Comparison of ENCODE assay signal across 23 mouse cellular contexts in the genomic region with DNA sequence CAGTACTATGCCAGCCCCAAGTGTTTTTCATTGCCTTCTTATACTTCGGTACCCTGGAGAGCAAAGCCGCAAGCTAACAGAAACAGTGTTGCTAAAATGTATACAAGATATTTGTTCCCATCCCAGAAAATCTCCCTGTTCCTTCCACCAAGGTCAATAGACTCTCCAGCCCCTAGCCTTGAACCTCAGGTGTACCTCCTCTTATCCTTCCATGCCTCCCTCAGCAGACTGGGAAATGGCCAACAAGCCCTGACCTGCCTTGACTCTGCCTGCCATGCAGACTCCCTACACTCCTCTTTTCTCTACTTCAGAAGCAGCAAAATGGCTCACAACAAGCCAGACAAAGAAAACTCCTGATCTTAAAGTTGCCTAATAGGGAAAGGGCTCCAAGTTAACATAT. TPM values are rescaled to one million over a fixed set of nuclear protein-coding genes. Genes with fewer than 3 reads are reported as not detected.
"Had no signal": no experiment of that assay in that cellular context is flagged by ENCODE, and none has a peak within 500 bp of the region (broad histone marks: within the 10 kb centered on the region; RNA-seq: fewer than 3 reads in every experiment).

No protein-coding gene starts in this region.

- H3K4me3 ChIP-seq: neural tube, embryonic 12.5 days; neural tube, embryonic 13.5 days; neural tube, embryonic 15.5 days; stomach, embryonic 15.5 days had no signal

- H3K9me3 ChIP-seq: neural tube, embryonic 12.5 days; neural tube, embryonic 13.5 days; neural tube, embryonic 15.5 days; stomach, embryonic 15.5 days had no signal

- H3K9ac ChIP-seq: neural tube, embryonic 12.5 days; neural tube, embryonic 13.5 days; neural tube, embryonic 15.5 days; stomach, embryonic 15.5 days had no signal

- H3K4me2 ChIP-seq: neural tube, embryonic 12.5 days; neural tube, embryonic 13.5 days; neural tube, embryonic 15.5 days; stomach, embryonic 15.5 days had no signal

- H3K4me1 ChIP-seq: neural tube, embryonic 12.5 days; neural tube, embryonic 13.5 days; neural tube, embryonic 15.5 days; stomach, embryonic 15.5 days had no signal

- H3K36me3 ChIP-seq: neural tube, embryonic 12.5 days; neural tube, embryonic 13.5 days; neural tube, embryonic 15.5 days; stomach, embryonic 15.5 days had no signal

- DNase-seq: retina, postnatal 1 day; right cerebral cortex, adult 18-20 months; right cerebral cortex, postnatal 14 days; right cerebral cortex, postnatal 25 days; right cerebral cortex, postnatal 4 days; spleen, adult 18-20 months; thymus, adult 18-20 months; thymus, postnatal 14 days; thymus, postnatal 25 days; thymus, postnatal 36 days; thymus, postnatal 4 days had no signal

- H3K27ac ChIP-seq: neural tube, embryonic 12.5 days; neural tube, embryonic 13.5 days; neural tube, embryonic 15.5 days; stomach, embryonic 15.5 days; stomach, postnatal 0 days had no signal

- H3K27me3 ChIP-seq: neural tube, embryonic 12.5 days; neural tube, embryonic 13.5 days; neural tube, embryonic 15.5 days; stomach, embryonic 15.5 days had no signal

RNA-seq across cellular contexts. Expression of gene Tmem114, which starts 28.4 kb away (rescaled TPM):
- total RNA-seq: neutrophil, adult 5-6 weeks had no signal
- polyA plus RNA-seq: neural tube, embryonic 11.5 days; neural tube, embryonic 12.5 days; small intestine, adult 2 months; spleen, adult 2 months; stomach, embryonic 14.5 days; stomach, embryonic 16.5 days; stomach, postnatal 0 days; urinary bladder, adult 2 months had no signal

RNA-seq across cellular contexts. Expression of gene Abat, which starts 59.9 kb away (rescaled TPM):
- total RNA-seq: neutrophil, adult 5-6 weeks had no signal
